Mouse (Mus musculus) heart, adult 2 months (tissue): Measurements from ENCODE around the gene E130114P18Rik.

ENCODE experiments used
- CTCF ChIP-seq: fragments of 200-600 bp; IDR thresholded peaks from 2 replicates; pipeline ENCODE4 v1.8.1; 2022; ENCODE audit warnings: antibody characterized with exemption, mild to moderate bottlenecking, moderate library complexity
- POLR2A ChIP-seq: fragments of 200-500 bp; IDR thresholded peaks from 2 replicates; pipeline ENCODE4 v1.6.1; 2011; ENCODE audit warnings: mild to moderate bottlenecking, low read depth, low read length, control low read depth; ENCODE audit not compliant: insufficient read depth

- TF ChIP-seq CTCF (no peak), POLR2A (no peak)
These were observed 184.0 kb downstream of the E130114P18Rik start for GRCm38 (mm10) chr4:97593869-97594268.
